Mouse (Mus musculus) testis, adult 2 months (tissue): ENCODE data around the gene Foxo4. TPM values are rescaled to one million over a fixed set of nuclear protein-coding genes. Genes with fewer than 3 reads are reported as not detected.

ENCODE experiments used
- H3K27ac ChIP-seq: fragments of 200-500 bp; 2 replicates; pipeline ENCODE4 v1.5.1; 2012; ENCODE audit warnings: low read depth, low read length; ENCODE audit not compliant: control insufficient read depth, insufficient read depth
- H3K27me3 ChIP-seq: fragments of 200-500 bp; 2 replicates; pipeline ENCODE4 v1.6.1; 2012; ENCODE audit warnings: mild to moderate bottlenecking, low read length, moderate library complexity; ENCODE audit not compliant: control insufficient read depth, insufficient read depth
- H3K36me3 ChIP-seq: fragments of 200-500 bp; 2 replicates; pipeline ENCODE4 v1.6.1; 2012; ENCODE audit warnings: mild to moderate bottlenecking, low read length; ENCODE audit not compliant: control insufficient read depth, insufficient read depth
- H3K4me1 ChIP-seq: fragments of 200-500 bp; 2 replicates; pipeline ENCODE4 v1.6.1; 2012; ENCODE audit warnings: low read length; ENCODE audit not compliant: control insufficient read depth, insufficient read depth
- H3K4me3 ChIP-seq: fragments of 200-500 bp; 2 replicates; pipeline ENCODE4 v1.5.1; 2012; ENCODE audit warnings: low read depth, mild to moderate bottlenecking, low read length, moderate library complexity, mixed read lengths; ENCODE audit not compliant: control insufficient read depth
- CTCF ChIP-seq: fragments of 200-500 bp; IDR thresholded peaks from 2 replicates; pipeline ENCODE4 v1.5.1; 2012; ENCODE audit warnings: low read depth, mild to moderate bottlenecking, inconsistent platforms, low read length, moderate library complexity; ENCODE audit not compliant: control insufficient read depth, insufficient read depth, insufficient replicate concordance
- POLR2A ChIP-seq: fragments of 200-500 bp; IDR thresholded peaks from 2 replicates; pipeline ENCODE4 v1.6.1; 2012; ENCODE audit warnings: low read depth, mild to moderate bottlenecking, inconsistent platforms, low read length, moderate library complexity; ENCODE audit not compliant: control insufficient read depth
- polyA plus RNA-seq: library from polyadenylated mRNA; depleted of rRNA; stranded (reverse); fragments of >200 nt; gene quantifications from 2 replicates; pipeline ENCODE4 v1.2.3, GENCODE M21; 2012; rRNA removed

Foxo4 gene
- polyA plus RNA-seq, 1 experiment: 7.3 TPM

DNA sequence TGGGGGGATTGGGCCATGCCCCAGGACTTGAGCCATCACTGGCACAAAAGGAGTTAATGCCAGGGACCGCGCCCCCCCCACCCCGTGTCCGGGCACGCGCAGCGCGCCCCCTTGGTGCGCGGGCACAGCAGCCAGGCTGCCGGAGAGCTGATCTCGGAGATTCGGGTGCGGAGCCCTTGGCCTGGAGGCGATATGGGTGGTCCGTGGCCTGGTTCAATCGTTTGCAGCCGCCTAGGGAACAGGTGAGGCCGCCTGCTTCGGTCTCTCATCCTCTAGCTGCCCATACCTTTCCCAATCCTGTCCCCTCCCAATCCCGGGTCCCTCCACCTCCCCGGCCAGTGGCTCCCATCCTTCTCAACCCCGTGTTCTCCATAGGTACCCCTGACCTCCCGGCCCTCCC, 44.7 kb downstream of the Foxo4 start, which contains the start of gene Nlgn3:
TSS of gene Nlgn3 (plus strand) at position 114 of the 400 bp plus-strand sequence.
- H3K27ac ChIP-seq: no peak within 1 kb of the TSS
- no peak for TF ChIP-seq CTCF
- no peak for TF ChIP-seq POLR2A
- no peak within 1 kb of the TSS for H3K4me3 ChIP-seq
- H3K4me1 ChIP-seq: peaks cover 10% of the 10 kb centered on the region
- no peaks in the 10 kb centered on the region for H3K36me3 ChIP-seq
- H3K27me3 ChIP-seq: no peaks in the 10 kb centered on the region

- Histone ChIP-seq H3K27me3 (no peaks in the 10 kb centered on the region), H3K4me1 (peaks cover 10% of the 10 kb centered on the region), H3K36me3 (no peaks in the 10 kb centered on the region), H3K27ac (no peak overlapping the region), H3K4me3 (no peak overlapping the region)
- TF ChIP-seq POLR2A: no peak
- no peak for TF ChIP-seq CTCF
These were observed 45.4 kb downstream of the Foxo4 start for GRCm38 (mm10) chrX:101299473-101300426.

- Histone ChIP-seq H3K27me3 (no peaks in the 10 kb centered on the region), H3K27ac (no peak overlapping the region), H3K4me3 (no peak overlapping the region), H3K36me3 (no peaks in the 10 kb centered on the region), H3K4me1 (peaks cover 10% of the 10 kb centered on the region)
- TF ChIP-seq POLR2A: no peak
- TF ChIP-seq CTCF: no peak
These were observed 46.2 kb downstream of the Foxo4 start for GRCm38 (mm10) chrX:101300427-101301030.

GRCm38 (mm10) chrX:101301654-101302053, 47.3 kb downstream of the Foxo4 start:
- no peaks in the 10 kb centered on the region for H3K27me3 ChIP-seq

DNA sequence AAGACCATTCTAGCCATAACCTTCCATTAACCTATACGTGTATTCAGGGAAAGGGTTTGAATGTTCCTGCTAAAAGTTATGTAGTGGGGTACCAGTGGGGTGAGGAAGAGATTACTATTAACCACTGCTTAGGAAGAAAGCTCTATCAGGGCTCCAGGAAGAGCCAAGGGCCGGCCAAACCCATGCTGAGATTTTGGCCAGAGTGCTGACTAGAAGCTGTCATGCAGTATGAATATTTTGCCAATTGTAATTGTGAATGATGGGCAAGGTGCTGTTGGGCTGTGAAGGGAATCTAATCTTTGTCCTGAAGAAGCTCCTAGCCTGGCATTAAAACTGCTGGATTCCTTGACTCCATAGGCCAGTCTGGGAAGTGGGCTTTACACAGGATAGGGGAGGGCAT, 50.3 kb downstream of the Foxo4 start:
- peaks cover 8% of the 10 kb centered on the region for H3K4me1 ChIP-seq
- H3K27ac ChIP-seq: no peak overlapping the region
- H3K36me3 ChIP-seq: no peaks in the 10 kb centered on the region
- H3K27me3 ChIP-seq: no peaks in the 10 kb centered on the region
- no peak overlapping the region for H3K4me3 ChIP-seq
- TF ChIP-seq CTCF (no peak), POLR2A (no peak)

More at GRCm38 (mm10) chrX:101301654-101302053, 47.3 kb downstream of the Foxo4 start:
- no peak for TF ChIP-seq POLR2A
- no peak for TF ChIP-seq CTCF
- Histone ChIP-seq H3K4me3 (no peak overlapping the region), H3K27ac (no peak overlapping the region), H3K36me3 (no peaks in the 10 kb centered on the region), H3K4me1 (peaks cover 10% of the 10 kb centered on the region)

GRCm38 (mm10) chrX:101309299-101309698, 55.0 kb downstream of the Foxo4 start:
- Histone ChIP-seq H3K4me1 (no peaks in the 10 kb centered on the region), H3K27ac (no peak overlapping the region), H3K4me3 (no peak overlapping the region), H3K27me3 (no peaks in the 10 kb centered on the region), H3K36me3 (no peaks in the 10 kb centered on the region)
- TF ChIP-seq POLR2A (no peak), CTCF (no peak)

Other genes starting within 250 kb of the Foxo4 start
- 1.4 and 2.0 TPM in 2 replicates for gene Tex11, start 194.9 kb upstream of the Foxo4 start, polyA plus RNA-seq
- 0.95 and 1.6 TPM in 2 replicates for gene Slc7a3, start 168.5 kb upstream of the Foxo4 start, polyA plus RNA-seq
- gene Snx12, start 32.0 kb upstream of the Foxo4 start, polyA plus RNA-seq: 3.7 and 4.7 TPM in 2 replicates
- gene Gm614, start 9.5 kb downstream of the Foxo4 start, polyA plus RNA-seq: 45.9 and 68.4 TPM in 2 replicates
- gene Il2rg, start 13.7 kb downstream of the Foxo4 start, polyA plus RNA-seq: 0.44 and 0.69 TPM in 2 replicates
- gene Gm20489, start 14.5 kb downstream of the Foxo4 start, polyA plus RNA-seq: not detected in 2 replicates
- gene Med12, start 19.5 kb downstream of the Foxo4 start, polyA plus RNA-seq: 40.2 and 47.1 TPM in 2 replicates
- gene Nlgn3, start 44.6 kb downstream of the Foxo4 start, polyA plus RNA-seq: 0.22 and 0.31 TPM in 2 replicates
- 0.69 TPM in 1 of 2 replicates, not detected in the other for gene Gjb1, start 121.8 kb downstream of the Foxo4 start, polyA plus RNA-seq
- gene Zmym3, start 166.3 kb downstream of the Foxo4 start, polyA plus RNA-seq: 38.6 and 43.4 TPM in 2 replicates
- 16.1 and 16.3 TPM in 2 replicates for gene Nono, start 174.8 kb downstream of the Foxo4 start, polyA plus RNA-seq
- gene Itgb1bp2, start 194.6 kb downstream of the Foxo4 start, polyA plus RNA-seq: 0.11 TPM in 1 of 2 replicates, not detected in the other